Mouse (Mus musculus): Measurements from ENCODE around the gene Hoxa9.
A peak's percentile ranks its signal among the peaks of the same experiment; 100 is the strongest.

Gene Hoxa9

DNA sequence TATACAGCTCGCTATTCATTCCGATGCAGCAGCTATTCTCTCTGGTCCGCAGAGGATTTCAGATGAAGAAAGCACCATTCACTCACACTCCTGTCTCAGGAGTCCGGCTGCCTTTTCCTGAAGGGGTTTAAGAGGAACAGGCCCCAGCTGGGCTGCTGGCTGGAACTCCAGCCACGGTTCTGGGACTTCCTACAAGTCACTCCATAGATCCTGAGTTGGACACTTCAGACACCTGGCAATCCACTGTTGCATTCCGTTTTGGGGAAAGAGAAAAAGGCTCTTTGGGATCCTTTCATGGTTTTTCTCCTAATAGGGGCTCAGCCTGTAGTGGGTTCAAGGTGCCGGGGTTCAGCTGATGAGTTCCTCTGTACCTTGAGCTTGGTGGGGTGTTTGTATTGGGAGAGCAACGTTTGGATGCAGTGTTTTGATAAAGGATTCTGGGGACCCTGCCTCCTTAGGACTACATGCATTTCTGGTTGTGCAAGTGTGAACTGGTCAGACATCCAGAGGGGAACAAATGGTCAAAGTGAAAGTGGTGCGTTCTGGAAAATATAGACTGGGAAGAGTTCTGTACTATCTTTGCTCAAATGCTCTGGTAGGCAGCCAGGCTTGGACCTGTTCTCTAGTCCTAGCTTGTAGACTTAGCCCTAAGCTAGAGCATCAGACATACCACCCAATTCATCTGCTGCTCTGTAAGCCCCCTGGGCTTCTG is 31.0 kb upstream of the Hoxa9 start:
- no peak for DNase-seq (ENCODE audit: low spot score)

DNA sequence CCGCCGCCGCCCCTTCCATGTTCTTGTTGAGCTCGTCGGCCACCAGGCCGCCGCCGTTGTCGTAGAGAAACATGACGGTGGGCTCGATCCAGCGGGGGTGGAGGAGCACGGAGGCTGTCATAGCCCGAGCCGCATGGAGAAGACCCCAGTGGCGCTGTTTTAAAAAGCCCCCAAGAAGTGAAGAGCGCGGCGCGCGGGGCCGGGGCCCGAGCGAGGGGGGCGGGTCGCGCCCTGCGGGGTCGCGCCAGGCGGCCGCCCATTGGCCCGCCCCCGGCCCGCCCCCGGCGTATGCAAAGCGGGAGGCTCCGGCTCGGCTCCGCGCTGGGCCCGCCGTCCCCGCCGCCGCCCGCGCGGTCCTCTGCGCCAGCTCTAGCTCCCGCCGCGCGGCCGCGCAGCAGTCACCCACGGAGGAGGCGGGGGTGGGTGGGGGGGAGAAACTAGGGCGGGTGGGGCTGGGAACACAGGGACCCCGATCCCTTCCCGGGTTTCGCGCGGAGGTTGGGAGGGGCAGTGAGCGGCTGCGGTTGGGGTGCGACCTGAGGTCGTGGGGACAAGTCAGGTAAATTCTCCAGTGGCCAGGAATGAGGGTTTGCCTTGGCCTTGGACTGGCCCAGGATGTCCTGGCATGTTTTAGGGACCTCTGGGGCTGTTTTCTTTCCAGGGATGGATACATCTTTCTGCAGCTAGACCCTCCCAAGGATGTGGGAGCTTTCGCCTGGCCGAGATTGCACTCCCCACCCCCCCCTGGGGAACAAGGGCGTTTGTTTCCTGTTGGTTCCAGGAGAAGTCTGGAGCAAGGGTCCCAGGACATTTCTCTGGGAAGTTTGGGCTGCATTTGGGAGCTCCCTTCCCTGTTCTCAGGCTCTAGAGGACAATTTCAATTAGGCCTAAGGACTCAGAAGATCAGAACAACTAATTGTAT is 30.0 kb upstream of the Hoxa9 start, which contains the start of gene Hoxa13:
Gene Hoxa13 (minus strand): TSS at position 227 of the 922 bp plus-strand sequence.
- DNase-seq (ENCODE audit: low spot score): no peak

DNA sequence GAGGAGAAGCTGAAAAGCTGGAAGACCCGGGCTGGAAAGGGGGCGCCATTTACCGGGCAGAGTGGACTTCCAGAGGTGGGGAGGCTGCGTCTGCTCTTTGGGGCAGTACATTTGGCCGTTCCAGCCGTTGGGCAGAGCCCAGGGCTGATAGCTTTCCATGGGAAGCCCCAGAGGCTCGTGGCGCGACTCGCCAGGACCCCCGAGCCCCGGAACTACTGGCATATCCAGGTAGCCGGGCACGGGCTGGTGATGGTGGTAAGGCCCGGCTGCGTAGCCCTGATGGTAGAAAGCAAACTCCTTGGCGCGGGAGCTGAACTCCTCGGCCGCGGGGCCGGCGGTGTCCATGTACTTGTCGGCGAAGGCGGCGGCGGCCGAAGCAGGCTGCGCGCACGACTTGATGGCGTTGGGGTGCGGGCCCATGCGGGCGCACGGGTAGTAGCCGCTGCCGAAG is 28.9 kb upstream of the Hoxa9 start:
- no peak for DNase-seq (ENCODE audit: low spot score)

DNA sequence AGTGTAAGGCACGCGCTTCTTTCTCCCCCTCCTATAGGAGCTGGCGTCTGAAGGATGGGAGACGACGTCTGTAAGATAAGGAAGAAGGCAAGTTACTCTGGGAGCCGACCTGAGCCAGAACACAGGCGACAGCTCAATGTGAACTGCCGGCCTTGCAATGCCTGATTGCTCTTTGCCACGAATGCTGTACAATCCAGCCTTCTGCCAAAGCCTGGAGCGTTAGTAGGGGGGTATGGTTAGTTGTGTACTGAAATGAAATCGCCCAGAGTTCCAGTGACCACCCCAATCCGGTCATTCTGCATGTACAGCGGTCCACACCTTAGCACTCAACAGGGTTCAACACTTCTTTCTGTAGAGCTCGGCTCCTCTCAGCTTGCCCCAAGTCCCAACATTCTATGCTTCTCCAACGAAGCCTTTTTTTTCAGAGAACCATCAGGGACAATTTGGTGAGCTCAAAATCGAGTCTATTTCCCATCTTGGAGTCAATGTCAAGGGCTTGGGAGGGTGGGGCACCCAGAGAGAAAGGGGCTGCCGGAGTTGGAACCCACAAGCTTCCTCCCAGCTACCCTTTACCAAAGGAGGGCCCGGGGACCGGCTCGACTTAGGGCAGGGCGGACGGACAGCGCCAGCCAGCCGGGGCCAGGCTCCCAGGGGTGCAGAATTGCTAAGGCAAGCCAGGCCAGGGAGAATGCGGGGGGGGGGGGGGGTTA is 28.3 kb upstream of the Hoxa9 start:
- DNase-seq (ENCODE audit: low spot score): no peak

DNA sequence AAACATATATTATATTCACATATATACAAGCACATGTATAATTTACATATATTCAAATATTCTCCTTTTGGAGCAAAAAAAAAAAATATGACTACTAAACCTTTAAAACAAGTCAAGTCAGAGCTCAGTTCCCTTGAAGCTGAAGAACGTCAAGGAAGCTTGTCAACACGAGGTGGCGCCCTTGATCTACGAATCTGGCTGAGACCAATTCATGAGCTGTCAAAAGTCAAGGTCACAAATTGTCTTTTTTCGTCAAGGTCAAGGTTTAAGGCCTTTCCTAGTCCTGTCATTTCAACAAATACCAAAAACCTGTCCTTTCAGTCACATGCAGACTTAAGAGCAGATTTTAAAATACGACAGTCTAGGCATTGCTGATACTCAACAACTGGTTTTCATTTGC is 26.1 kb upstream of the Hoxa9 start:
- peak; percentile 87 for DNase-seq (ENCODE audit: low spot score)

DNA sequence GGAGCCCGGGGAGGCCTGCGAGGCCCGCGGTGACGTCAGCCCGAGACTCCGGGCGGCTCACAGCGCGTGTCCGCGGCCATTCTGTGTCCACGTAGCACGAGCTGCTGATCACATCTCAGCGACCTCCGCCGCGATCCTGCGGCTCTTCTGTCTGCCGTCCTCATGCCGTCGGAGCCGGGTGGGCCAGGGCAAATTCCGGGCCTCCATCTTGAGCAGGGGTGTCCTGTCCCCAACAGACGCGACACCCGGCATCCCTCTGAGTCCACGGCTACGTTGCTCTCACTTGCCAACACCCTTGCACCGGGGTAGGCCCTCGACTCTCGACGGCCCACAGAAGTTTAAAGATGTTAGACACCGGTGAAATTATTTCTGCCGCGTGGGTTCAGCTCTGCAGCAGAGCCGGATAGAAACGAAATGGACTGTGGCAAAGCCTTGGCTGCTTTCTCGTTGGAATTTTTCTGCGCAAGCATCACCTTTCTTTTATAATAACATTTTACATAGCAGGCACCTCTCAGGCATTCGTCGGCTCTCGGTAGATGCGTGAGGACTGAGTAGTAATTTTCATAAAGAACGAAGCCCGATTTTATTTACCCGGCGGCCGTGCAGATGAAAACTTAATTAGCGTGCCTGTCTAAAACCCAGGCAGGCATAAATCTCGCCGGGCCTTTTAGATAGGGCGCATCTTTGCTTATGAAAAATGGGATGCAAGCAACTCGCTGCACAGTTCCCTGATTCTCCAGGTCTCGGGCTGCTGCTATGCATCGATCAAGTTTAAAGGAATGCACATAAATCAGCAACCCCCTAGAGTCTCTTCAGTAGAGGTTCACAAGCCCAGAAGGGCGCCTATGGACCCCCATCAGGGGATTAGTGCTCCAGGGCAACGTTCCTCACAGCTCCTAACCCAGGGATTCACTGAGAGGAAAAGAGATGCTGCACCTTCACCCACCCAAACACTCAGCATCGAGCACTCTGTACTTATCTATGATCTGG is 22.9 kb upstream of the Hoxa9 start:
- no peak for DNase-seq (ENCODE audit: low spot score)

DNA sequence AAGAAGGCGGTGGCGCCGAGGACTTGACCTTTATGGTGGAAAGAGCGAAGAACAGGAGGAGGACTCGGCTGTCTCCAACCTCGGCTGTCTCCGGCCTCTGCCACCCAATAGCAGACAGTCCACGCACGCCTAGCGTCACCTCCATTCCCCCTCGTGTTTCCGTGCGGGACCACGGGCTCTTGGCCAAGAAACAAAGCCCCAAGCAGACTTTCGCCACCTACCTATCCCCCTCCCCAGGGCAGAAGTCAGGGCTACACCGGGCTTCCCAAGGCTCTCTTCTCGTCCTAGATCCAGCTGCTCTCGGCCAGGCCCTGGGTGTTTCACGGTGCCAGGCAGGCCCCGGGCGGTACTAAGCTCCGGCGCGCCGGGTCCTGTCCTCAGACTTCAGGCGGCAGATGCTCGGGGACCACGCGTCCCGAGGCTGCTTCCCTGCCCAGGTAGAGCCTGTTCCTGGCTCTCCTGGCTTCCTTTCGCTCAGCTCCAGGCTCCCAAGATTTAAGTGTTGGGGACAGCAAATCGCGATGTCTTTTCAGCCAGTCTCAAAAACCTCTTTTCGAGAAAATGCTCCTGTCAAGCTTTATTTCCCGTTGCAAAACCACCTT is 22.0 kb upstream of the Hoxa9 start:
- DNase-seq (ENCODE audit: low spot score): no peak

DNA sequence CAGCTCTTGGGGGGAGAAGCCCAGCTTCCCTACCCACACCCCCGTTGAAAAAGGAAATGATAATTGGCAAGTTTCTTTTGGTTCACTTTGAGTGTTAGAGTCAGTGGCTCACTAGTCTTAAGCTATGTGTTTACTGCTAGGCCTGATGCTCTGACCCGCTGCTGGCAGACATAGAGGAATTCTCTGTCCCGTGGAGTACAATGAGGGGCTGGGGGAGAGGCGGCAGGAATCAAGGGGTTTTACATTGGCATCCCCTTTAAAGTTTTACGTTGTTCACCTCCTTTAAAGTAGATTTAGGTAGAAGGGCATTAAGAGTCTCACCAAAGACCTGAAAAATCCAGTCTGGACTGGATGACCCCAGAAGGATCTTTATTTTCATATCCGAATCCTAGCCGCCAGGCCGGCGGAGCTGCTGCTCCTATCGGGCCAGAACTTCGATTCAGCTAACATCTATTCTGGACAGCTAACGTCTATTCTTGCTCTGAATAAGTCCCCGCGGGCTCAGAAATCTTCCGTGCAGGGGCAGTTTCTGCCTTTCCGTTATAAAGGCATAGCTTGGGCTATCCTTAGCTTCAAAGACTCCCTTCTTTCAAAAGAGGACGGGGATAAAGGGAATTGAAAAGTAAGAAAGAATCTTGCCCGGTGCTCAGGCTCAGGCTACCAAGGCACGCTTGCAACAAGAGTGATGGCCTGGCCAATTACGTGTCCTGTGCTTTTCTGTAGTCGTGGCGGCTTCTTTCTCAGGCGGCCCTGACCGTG is 21.3 kb upstream of the Hoxa9 start:
- no peak for DNase-seq (ENCODE audit: low spot score)

DNA sequence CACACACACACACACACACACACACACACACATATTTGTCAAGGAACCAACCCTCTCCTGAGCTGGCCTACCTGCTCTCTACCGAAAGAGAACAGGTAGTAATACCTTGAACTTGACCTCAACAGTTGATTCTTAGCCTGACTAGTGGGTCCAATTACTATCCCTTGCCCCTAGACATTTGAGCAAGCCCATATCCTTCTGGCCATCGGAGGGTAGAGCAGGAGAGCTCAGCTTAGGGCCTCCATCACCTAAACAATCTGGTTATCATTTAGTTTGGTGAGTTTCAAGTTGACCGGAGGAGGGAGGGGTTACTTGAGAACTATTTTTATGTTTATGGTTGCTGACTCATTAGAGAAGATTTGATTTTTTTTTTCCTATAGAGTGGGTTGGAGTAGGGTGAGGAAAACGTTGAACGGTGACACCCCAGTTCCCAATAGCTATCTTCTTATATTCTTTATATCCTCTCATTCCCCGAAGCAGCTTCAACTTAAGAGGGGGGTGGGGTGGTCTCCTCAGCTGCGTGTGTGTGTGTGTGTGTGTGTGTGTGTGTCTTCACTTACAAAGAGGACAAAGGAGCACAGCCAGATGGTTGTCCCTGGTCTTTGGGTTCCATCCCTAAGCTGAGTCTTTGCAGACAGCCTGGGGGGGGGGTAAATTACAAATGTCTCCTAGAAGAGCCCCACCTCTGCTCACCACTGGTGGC is 20.4 kb upstream of the Hoxa9 start:
- no peak for DNase-seq (ENCODE audit: low spot score)

DNA sequence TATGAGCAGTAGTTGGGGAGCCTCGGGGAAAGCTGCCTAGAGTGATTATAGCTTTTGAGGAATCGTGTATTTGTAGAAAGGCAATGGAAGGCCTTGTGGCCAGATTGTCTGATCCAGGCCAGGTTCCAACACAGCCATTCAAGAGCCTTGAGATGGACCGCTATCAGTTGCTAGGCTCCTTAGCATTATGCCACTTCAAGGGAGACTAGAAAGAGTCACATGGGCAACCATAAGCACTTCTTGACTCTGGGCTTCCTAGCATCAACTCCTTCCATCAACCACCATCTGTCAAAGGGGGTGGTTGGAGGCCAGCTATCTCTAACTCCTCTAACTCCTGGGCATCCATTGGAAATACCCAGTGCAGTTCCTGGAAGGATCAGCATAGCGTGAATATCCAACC is 18.9 kb upstream of the Hoxa9 start:
- DNase-seq (ENCODE audit: low spot score): no peak

DNA sequence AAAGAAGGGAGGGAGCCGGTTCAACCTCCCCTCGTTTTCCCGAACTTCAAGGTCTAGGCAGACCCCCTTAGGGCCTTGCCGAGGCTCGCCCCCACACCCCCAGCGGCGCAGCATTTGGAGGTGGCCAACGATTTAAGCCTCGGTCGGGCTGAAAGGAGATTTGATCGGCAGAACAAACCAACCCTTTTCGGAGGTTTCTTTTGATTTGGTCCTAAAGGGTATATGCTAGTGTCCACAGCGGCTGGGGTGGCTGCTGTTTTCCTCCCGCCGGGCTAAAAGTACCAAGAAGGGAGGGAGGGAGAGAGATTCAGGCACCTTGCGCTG is 18.5 kb upstream of the Hoxa9 start:
- no peak for DNase-seq (ENCODE audit: low spot score)

DNA sequence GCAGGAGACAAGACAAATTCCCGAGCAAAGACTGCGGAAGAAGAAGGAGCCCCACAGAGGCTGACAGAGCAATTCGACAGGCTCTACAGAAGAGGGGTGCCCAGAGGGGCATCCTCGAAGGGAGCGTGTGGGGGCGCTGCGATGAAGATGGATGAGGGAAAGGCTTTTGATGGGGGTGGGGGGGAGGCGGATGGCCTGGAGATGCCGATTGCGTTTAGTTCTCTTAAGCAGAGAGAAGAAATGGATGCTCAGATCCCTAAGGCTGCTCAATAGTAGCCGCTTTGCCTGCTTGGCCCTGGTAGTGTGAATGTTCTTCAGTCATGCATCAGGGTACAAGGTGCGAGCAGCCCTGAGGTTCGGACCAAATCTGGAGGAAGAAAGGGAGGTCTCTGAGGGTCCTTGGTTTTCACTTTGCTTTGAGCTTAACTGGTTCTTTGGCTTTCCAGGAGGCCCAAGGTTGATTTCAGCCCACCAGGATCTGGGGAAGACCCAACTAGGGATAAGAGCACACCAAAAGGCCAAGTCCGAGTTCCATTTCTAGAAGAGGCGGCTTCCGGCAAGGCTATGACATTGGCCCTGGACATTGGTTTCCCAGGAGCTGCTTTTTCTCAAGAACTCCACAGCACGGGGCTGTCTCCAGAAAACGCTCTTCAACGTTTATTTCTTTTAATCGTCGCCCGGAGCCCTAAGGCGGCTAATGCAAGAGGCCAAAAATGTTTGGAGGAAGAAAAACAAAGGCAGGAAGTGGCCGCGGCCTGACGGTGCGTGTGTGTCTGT is 17.9 kb upstream of the Hoxa9 start:
- DNase-seq (ENCODE audit: low spot score): no peak

DNA sequence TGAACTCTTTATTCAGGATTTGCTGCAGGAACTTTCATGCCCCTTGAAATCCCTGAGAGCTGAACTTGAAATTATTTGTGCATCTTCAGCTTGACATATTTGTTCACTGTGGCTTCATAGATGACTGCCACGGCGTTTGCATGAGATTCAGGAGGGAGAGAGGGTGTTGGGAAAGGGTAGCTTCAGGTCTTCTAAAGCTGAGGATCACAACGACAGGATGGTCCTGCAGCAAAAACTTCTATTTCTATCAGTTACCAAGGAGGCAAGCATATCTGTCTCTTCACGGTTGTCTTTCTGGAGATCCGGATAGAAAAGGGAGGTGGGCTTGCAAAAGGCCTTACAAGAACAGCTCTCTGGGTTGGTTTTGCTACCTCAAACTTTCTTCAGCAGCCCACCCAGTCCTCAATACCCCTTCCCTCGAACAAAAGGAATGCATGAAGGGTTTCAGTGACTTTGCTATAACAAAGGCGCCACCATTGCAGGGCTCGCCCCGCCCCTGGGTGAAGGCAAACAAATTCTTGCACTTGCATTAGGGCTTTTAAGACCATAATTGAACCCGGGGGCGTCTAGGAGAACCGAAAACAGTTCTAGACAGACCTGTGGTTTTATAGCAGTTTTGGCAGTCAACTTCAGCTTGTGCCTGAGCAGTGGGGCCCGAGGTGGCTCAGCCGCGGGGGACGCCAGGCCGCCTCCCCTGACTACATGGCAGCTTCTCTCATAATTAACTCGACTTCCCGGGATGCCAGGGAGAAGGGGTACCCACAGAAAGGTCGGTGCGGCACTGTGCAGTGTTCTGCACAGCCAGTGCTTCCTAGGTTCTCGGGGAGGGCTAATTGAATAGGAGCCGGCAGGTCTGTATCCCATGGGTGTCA is 17.1 kb upstream of the Hoxa9 start:
- no peak for DNase-seq (ENCODE audit: low spot score)

DNA sequence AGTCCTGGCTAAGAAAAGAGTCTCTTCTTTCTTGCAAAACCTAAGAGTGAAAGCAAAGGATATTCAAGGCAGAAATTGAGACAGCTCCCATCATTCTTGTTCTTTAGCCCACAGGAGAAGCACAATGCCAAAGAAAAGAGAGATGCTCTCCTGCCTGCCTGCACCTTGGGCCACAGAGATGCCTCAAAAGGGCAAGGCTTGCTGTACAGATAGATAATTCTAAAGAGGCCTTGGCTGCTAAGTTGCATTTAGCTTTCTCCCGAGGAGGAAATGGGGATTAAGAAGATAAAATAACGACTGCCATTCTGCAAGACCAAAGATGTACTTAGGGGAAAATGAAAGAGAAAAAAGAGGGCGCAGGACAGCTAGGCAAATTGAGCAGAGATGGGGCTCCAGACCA is 16.0 kb upstream of the Hoxa9 start:
- no peak for DNase-seq (ENCODE audit: low spot score)

DNA sequence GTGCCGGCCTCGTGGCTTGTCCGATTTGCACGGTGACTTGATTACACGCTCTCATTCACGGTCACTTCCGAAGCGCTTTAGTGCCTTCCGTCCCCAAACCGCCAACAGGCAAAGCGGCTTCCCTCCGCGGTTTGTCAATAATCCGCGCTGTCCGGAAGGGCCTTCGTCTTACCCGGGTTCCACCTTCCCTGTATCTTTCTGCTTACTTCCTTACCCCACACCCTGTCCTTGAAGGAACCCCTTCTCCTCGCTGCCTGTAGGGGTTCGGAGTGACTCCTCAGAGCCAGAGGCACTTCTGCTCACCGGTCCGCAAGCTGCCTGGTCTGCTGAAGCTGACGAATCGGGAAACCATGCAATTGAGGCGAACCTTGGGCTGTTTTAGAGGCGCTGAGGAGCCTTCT is 15.5 kb upstream of the Hoxa9 start:
- no peak for DNase-seq (ENCODE audit: low spot score)

DNA sequence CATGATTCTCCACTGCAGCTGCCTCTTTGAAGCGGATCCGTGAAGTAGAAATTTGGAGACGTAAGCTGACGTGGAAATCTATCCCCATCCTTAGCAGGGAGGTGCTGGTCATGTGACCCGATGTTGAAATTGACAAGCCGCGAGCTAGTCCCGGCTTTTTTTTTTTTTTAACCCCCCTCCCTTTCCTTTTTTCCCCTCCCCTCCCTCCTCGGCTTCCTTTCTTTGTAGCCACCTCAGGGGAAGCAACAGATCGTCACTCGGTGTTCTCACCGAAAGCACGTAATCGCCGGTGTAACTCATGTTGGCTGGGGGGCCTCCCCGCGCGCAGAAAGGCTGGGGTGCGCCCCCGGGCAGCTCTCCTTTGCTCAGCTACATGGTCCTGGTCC is 14.9 kb upstream of the Hoxa9 start, which contains the start of gene Hoxa11:
Gene Hoxa11 (minus strand): TSS at position 54 of the 386 bp plus-strand sequence.
- no peak for DNase-seq (ENCODE audit: low spot score)

DNA sequence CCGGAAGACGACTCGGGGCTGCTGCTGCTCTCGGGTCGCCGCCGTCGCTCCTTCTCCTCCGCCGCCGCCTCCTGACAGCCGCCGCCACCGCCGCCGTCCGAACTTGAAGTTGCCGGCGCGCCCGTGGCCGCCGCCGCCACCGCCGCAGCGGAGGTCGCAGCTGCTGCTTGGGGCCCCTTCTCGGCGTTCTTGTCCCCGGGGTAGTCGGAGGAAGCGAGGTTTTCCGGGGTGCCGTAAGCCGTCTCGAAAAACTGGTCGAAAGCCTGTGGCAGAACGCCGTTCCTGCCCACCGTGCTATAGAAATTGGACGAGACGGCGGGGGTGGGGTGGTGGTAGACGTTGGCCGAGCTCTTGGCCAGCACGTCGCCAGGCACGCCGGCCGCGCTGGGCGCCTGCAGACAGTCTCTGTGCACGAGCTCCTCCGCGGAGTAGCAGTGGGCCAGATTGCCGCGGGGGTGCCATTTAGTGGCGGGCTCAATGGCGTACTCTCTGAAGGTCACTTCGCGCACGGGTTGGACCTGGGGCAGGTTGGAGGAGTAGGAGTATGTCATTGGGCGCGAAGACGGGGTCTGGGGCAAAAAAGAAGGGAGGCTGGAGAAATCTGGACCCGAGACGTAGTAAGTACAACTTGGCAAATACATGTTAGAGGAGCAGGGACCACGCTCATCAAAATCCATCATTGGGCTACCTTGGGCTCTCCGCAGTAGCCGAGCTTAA is 14.3 kb upstream of the Hoxa9 start:
- DNase-seq (ENCODE audit: low spot score): no peak
